Mouse (Mus musculus) heart, postnatal 0 days (tissue): ENCODE measurements around the gene Rab31. TPM values are rescaled to one million over a fixed set of nuclear protein-coding genes. Genes with fewer than 3 reads are reported as not detected.
A peak's percentile ranks its signal among the peaks of the same experiment; 100 is the strongest.

Experiments
- ATAC-seq: fragments of 200-750 bp; cut with Nextera tagmentation; 2 replicates; pipeline ENCODE4 v1.8.0; 2017; ENCODE audit warnings: low read depth, moderate number of reproducible peaks, moderate library complexity; ENCODE audit not compliant: insufficient read depth
- DNase-seq: peaks from one replicate; pipeline ENCODE4 v3.0.0-alpha.2; 2016; ENCODE audit warnings: low spot score
- H3K27ac ChIP-seq: fragments of 300-500 bp; sonication (generic); 2 replicates; pipeline ENCODE4 v1.5.1; 2014; ENCODE audit warnings: low read depth, mild to moderate bottlenecking
- H3K27me3 ChIP-seq: fragments of 300-500 bp; sonication (generic); 2 replicates; pipeline ENCODE4 v1.6.1; 2014; ENCODE audit warnings: low read length, mixed read lengths; ENCODE audit not compliant: control insufficient read depth, insufficient read depth
- H3K36me3 ChIP-seq: fragments of 300-500 bp; sonication (generic); replicated peaks from 2 replicates; pipeline ENCODE4 v1.6.1; 2014; ENCODE audit warnings: low read length, mixed read lengths; ENCODE audit not compliant: control insufficient read depth, insufficient read depth
- H3K4me1 ChIP-seq: fragments of 300-500 bp; sonication (generic); 2 replicates; pipeline ENCODE4 v1.6.1; 2014; ENCODE audit warnings: antibody characterized with exemption; ENCODE audit not compliant: control insufficient read depth, insufficient read depth
- H3K4me2 ChIP-seq: fragments of 300-500 bp; sonication (generic); 2 replicates; pipeline ENCODE4 v1.6.1; 2014; ENCODE audit warnings: low read depth, mild to moderate bottlenecking, low read length, moderate library complexity
- H3K4me3 ChIP-seq: fragments of 300-500 bp; sonication (generic); 2 replicates; pipeline ENCODE4 v1.5.1; 2014; ENCODE audit warnings: low read depth, low read length
- H3K9ac ChIP-seq: fragments of 300-500 bp; sonication (generic); replicated peaks from 2 replicates; pipeline ENCODE4 v1.6.1; 2014; ENCODE audit warnings: low read depth, low read length, mixed read lengths
- H3K9me3 ChIP-seq: fragments of 300-500 bp; sonication (generic); replicated peaks from 2 replicates; pipeline ENCODE4 v1.6.1; 2016; ENCODE audit warnings: low read length; ENCODE audit not compliant: control insufficient read depth
- CTCF ChIP-seq: IDR thresholded peaks from 2 replicates; pipeline ENCODE4 v1.5.1; 2016; ENCODE audit warnings: antibody characterized with exemption, control low read depth, low read depth
- EP300 ChIP-seq: IDR thresholded peaks from 2 replicates; pipeline ENCODE4 v1.6.1; 2016; ENCODE audit warnings: antibody characterized with exemption, low read depth
- WGBS: fragments of 180-500 bp; shearing (Covaris S2); extraction: QIAGEN DNeasy Blood & Tissue Kit; methylation state at CpG from one replicate; pipeline ENCODE4 v1.1.7; 2014; 5-methylcytosine and 5-hydroxymethylcytosine counted together
- polyA plus RNA-seq: library from polyadenylated mRNA; unstranded; fragments of >200 nt; fragmentation: Nextera tagmentation; extraction: Ambion mirVana; gene quantifications from 2 replicates; pipeline ENCODE4 v1.2.1, GENCODE M21; 2015
- total RNA-seq: library from RNA; depleted of rRNA; stranded (reverse); fragments of >200 nt; gene quantifications from 2 replicates; pipeline ENCODE4 v1.2.3, GENCODE M21; 2014; ENCODE audit warnings: low replicate concordance

Rab31 gene
- total and polyA plus RNA-seq, 2 experiments from 2014 or later: 22.5 to 44.1 TPM

DNA sequence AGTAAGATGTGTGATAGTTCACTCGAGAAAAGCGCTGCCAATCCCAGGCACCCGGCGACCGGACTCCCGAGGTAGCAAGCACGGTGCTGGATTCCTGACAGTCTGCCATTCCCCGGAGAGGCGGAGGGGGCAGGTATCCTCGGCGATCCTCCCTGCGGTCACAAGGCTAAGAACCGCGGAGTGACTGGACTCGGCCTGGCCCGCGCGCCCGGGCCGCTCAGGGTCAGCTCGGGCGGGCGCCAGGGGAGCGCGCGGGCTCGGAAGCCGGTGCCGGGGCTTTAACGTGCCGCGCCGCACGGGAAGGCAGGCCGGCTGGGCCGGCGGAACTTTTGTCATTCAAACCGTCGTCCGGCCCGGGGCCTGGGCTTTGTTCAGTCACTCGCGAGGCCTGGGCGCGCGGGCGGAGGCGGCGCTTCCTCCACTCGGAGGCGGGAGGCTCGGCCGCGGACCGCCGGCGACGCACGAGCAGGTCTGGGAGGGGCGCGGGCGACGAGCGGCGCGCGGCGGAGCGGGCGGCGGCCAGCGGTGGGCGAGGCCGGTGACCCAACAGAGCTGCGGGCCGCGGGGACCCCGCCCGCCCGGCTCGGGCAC is 10.1 kb upstream of the Rab31 start, which contains the start of gene Ppp4r1:
Gene Ppp4r1, plus strand, starts transcription at position 23 of the 591 bp plus-strand sequence.
- Histone ChIP-seq H3K4me2 (peak within 1 kb of the TSS; percentile 83), H3K27me3 (no peaks in the 10 kb centered on the region), H3K4me3 (peak within 1 kb of the TSS; percentile 94), H3K9me3 (no peaks in the 10 kb centered on the region), H3K27ac (peak within 1 kb of the TSS; percentile 99), H3K36me3 (no peaks in the 10 kb centered on the region), H3K4me1 (peaks cover 16% of the 10 kb centered on the region), H3K9ac (peak within 1 kb of the TSS; percentile 97)
- DNase-seq: peak; percentile 84
- TF ChIP-seq CTCF (peak; percentile 25; the same call in 1 of the 2 replicates), EP300 (no peak)
- WGBS: under 1% methylated on average over 45 of the region's 81 CpGs
- peak; percentile 84 for ATAC-seq

DNA sequence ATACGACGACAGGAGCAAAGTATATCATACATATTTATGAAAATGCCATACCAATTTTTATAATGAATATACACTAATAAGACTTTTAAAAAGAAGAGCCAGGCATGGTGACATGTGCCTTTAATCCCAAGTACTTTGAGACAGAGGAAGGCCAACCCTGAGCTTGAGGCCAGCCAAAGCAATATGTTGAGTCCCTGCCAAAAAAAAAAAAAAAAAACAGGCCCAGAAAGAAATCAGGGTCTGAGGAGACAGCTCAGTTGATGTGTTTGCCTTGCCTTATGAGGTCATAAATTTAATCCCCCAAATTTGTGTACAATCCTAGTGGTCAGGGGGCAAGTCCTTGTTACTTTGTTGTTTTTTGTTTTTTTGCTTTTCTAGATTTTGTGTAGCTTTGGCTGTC is 8.4 kb upstream of the Rab31 start:
- Histone ChIP-seq H3K4me1 (peaks cover 12% of the 10 kb centered on the region), H3K27me3 (no peaks in the 10 kb centered on the region), H3K4me3 (no peak overlapping the region), H3K27ac (no peak overlapping the region), H3K9me3 (no peaks in the 10 kb centered on the region), H3K9ac (no peak overlapping the region), H3K4me2 (no peak overlapping the region), H3K36me3 (no peaks in the 10 kb centered on the region)
- no peak for TF ChIP-seq CTCF
- no peak for TF ChIP-seq EP300
- ATAC-seq: no peak
- 94% methylated on average over 2 of the region's 2 CpGs for WGBS
- DNase-seq: no peak

DNA sequence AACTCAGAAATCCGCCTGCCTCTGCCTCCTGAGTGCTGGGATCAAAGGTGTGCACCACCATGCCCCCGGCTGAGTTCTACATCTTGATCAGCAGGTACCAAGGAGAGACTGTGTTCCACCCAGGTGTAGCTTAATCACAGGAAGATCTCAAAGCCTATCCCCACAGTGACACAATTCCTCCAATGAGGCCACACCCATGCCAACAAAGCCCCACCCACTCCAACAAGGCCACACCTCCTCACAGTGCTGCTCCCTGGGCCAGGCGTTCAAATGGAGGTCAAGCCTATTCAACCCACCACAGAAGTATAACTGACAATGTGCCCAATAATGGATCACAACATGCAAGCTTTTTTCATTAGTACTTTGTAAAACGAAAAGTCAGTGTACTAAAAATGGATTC is 4.9 kb upstream of the Rab31 start:
- Histone ChIP-seq H3K27me3 (no peaks in the 10 kb centered on the region), H3K27ac (no peak overlapping the region), H3K4me3 (no peak overlapping the region), H3K36me3 (no peaks in the 10 kb centered on the region), H3K9ac (no peak overlapping the region), H3K9me3 (no peaks in the 10 kb centered on the region), H3K4me2 (no peak overlapping the region), H3K4me1 (peaks cover 6% of the 10 kb centered on the region; the same call in 1 of the 2 replicates)
- 82% methylated on average over 4 of the region's 4 CpGs for WGBS
- DNase-seq (no peak), ATAC-seq (no peak)
- TF ChIP-seq EP300: no peak
- no peak for TF ChIP-seq CTCF

DNA sequence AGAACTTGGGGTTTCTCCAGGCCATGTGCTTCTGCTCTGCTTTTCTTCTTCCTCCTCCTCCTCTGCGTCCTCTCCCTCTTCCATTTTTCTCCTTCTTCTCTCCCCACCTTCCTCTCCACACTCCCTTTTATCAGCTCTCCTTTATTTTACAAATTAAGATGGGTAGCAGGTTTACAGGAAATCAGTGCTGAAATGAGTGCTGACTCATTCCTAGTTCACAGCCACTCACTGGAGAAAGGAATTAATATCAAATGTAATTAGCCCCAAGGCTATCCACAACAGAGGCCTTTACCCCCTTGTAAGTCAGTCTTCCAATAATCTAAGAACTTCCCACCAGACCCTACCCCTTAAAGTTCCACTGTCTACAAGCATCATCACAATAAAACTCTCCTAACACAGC is 3.7 kb upstream of the Rab31 start:
- Histone ChIP-seq H3K9me3 (no peaks in the 10 kb centered on the region), H3K27me3 (no peaks in the 10 kb centered on the region), H3K4me3 (no peak overlapping the region), H3K36me3 (no peaks in the 10 kb centered on the region), H3K9ac (no peak overlapping the region), H3K27ac (no peak overlapping the region), H3K4me2 (no peak overlapping the region), H3K4me1 (peaks cover 6% of the 10 kb centered on the region)
- 84% methylated on average over 1 of the region's 1 CpGs for WGBS
- no peak for ATAC-seq
- DNase-seq: no peak
- TF ChIP-seq EP300 (no peak), CTCF (no peak)

DNA sequence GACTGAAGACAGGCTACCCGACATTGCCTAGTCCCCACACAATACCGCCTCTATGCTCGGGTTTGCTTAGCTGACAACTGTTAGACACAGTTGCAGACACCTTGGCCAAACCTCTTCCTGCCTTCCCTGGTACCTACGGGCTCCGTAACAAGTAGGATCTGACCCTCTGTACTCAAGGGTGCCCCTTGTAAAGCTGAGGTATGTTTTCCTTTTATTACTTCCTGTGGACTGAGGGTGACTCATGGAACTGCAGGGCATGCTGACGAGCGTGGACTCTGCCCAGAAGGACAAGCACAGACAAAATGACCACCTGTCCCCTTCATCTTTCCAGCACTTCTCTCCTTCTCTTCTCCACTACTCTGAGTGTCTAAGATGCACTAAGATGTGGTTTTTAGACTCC is 1.9 kb upstream of the Rab31 start:
- Histone ChIP-seq H3K36me3 (no peaks in the 10 kb centered on the region), H3K27me3 (no peaks in the 10 kb centered on the region), H3K9ac (no peak overlapping the region), H3K9me3 (no peaks in the 10 kb centered on the region), H3K27ac (no peak overlapping the region), H3K4me3 (no peak overlapping the region), H3K4me1 (peaks cover 13% of the 10 kb centered on the region), H3K4me2 (no peak overlapping the region)
- DNase-seq: no peak
- TF ChIP-seq CTCF: no peak
- no peak for TF ChIP-seq EP300
- 44% methylated on average over 7 of the region's 7 CpGs for WGBS
- ATAC-seq: no peak

DNA sequence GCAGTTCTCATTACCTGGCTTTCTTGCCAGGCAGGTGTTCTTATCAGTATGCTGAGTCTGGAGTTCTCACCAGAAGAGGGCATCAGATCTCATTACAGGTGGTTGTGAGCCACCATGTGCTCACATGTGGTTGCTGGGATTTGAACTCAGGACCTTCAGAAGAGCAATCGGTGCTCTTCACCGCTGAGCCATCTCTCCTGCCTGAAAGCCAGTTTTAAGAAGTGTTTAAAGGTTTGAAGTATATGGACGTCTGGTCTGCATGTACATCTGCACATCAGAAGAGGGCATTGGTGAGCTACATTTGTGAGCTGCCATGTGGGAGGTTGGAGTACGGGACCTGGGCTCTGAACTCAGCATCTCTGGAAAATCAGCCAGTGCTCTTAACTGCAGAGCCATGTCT is 1.1 kb upstream of the Rab31 start:
- no peak for ATAC-seq
- 65% methylated on average over 4 of the region's 4 CpGs for WGBS
- no peak overlapping the region for H3K9ac ChIP-seq
- H3K9me3 ChIP-seq: no peaks in the 10 kb centered on the region
- no peak for TF ChIP-seq CTCF
- TF ChIP-seq EP300: no peak
- no peak overlapping the region for H3K4me2 ChIP-seq
- H3K36me3 ChIP-seq: no peaks in the 10 kb centered on the region
- peaks cover 17% of the 10 kb centered on the region for H3K4me1 ChIP-seq
- peak; percentile 17 for DNase-seq
- H3K4me3 ChIP-seq: no peak overlapping the region
- no peak overlapping the region for H3K27ac ChIP-seq
- H3K27me3 ChIP-seq: no peaks in the 10 kb centered on the region
